Mouse (Mus musculus): ENCODE results near the gene Naxe.
A peak's percentile ranks its signal among the peaks of the same experiment; 100 is the strongest.

The Naxe gene

GRCm38 (mm10) chr3:88057902-88058696 is at the start of gene Naxe:
Gene Naxe, minus strand, starts transcription at chr3:88058495.
- DNase-seq (ENCODE audit: low spot score) = peak; percentile 87

- no peak for DNase-seq (ENCODE audit: low spot score)
Observed at GRCm38 (mm10) chr3:88106126-88106525, 47.8 kb upstream of the Naxe start.

GRCm38 (mm10) chr3:88102611-88103010 is 44.3 kb upstream of the Naxe start:
- DNase-seq (ENCODE audit: low spot score) = no peak

GRCm38 (mm10) chr3:88102196-88102595 is 43.9 kb upstream of the Naxe start:
- no peak for DNase-seq (ENCODE audit: low spot score)

GRCm38 (mm10) chr3:88101736-88102135 is 43.4 kb upstream of the Naxe start:
- no peak for DNase-seq (ENCODE audit: low spot score)

- no peak for DNase-seq (ENCODE audit: low spot score)
Observed at GRCm38 (mm10) chr3:88100251-88100650, 42.0 kb upstream of the Naxe start.

- no peak for DNase-seq (ENCODE audit: low spot score)
Observed at GRCm38 (mm10) chr3:88097666-88098065, 39.4 kb upstream of the Naxe start.

- no peak for DNase-seq (ENCODE audit: low spot score)
Observed at GRCm38 (mm10) chr3:88094126-88094525, 35.8 kb upstream of the Naxe start.

- no peak for DNase-seq (ENCODE audit: low spot score)
Observed at GRCm38 (mm10) chr3:88090616-88091015, 32.3 kb upstream of the Naxe start.

- no peak for DNase-seq (ENCODE audit: low spot score)
Observed at GRCm38 (mm10) chr3:88090106-88090505, 31.8 kb upstream of the Naxe start.

GRCm38 (mm10) chr3:88087688-88088087 is 29.4 kb upstream of the Naxe start:
- no peak for DNase-seq (ENCODE audit: low spot score)

GRCm38 (mm10) chr3:88085459-88085858 is 27.2 kb upstream of the Naxe start:
- no peak for DNase-seq (ENCODE audit: low spot score)

- DNase-seq (ENCODE audit: low spot score) = no peak
Observed at GRCm38 (mm10) chr3:88084001-88084400, 25.7 kb upstream of the Naxe start.

- DNase-seq (ENCODE audit: low spot score) = no peak
Observed at GRCm38 (mm10) chr3:88082663-88083062, 24.4 kb upstream of the Naxe start.

- DNase-seq (ENCODE audit: low spot score) = no peak
Observed at GRCm38 (mm10) chr3:88082224-88082618, 23.9 kb upstream of the Naxe start.

GRCm38 (mm10) chr3:88081345-88082223 is 23.3 kb upstream of the Naxe start, which contains the start of gene Iqgap3:
Gene Iqgap3, plus strand, starts transcription at chr3:88081971.
- DNase-seq (ENCODE audit: low spot score) = peak; percentile 83

- no peak for DNase-seq (ENCODE audit: low spot score)
Observed at GRCm38 (mm10) chr3:88078204-88078603, 19.9 kb upstream of the Naxe start, which contains the start of gene Ttc24. Gene Ttc24, minus strand, starts transcription at chr3:88078304.

GRCm38 (mm10) chr3:88077441-88077840 is 19.1 kb upstream of the Naxe start:
- DNase-seq (ENCODE audit: low spot score) = no peak

GRCm38 (mm10) chr3:88074766-88075165 is 16.5 kb upstream of the Naxe start:
- no peak for DNase-seq (ENCODE audit: low spot score)

GRCm38 (mm10) chr3:88074351-88074750 is 16.1 kb upstream of the Naxe start:
- DNase-seq (ENCODE audit: low spot score) = no peak

- DNase-seq (ENCODE audit: low spot score) = no peak
Observed at GRCm38 (mm10) chr3:88073631-88074030, 15.3 kb upstream of the Naxe start.

GRCm38 (mm10) chr3:88071783-88072182 is 13.5 kb upstream of the Naxe start:
- peak; percentile 82 for DNase-seq (ENCODE audit: low spot score)

- no peak for DNase-seq (ENCODE audit: low spot score)
Observed at GRCm38 (mm10) chr3:88068386-88068785, 10.1 kb upstream of the Naxe start.

Data from ovary, postnatal 36 days (tissue).